Mouse (Mus musculus) layer of hippocampus, adult 2 months (tissue): Measurements from ENCODE around the gene Olfr1411. TPM values are rescaled to one million over a fixed set of nuclear protein-coding genes. Genes with fewer than 3 reads are reported as not detected.

Experiments used
- DNase-seq, 2 experiments: peaks; one replicate each; pipeline ENCODE4 v3.0.0; 2022; ENCODE audit warnings: low spot score in 2 of 2
- H3K27ac ChIP-seq: fragments of 200-600 bp; 2 replicates; pipeline ENCODE4 v1.8.1; 2022
- H3K4me3 ChIP-seq: fragments of 200-600 bp; 2 replicates; pipeline ENCODE4 v1.8.1; 2022; ENCODE audit warnings: mild to moderate bottlenecking
- CTCF ChIP-seq: fragments of 200-600 bp; conservative IDR thresholded peaks from 2 replicates; pipeline ENCODE4 v1.8.1; 2022; ENCODE audit warnings: antibody characterized with exemption, mild to moderate bottlenecking, moderate library complexity
- total RNA-seq, 2 experiments: library from RNA; stranded (reverse); gene quantifications; 2 replicates each; pipeline ENCODE4 v1.2.3; 2021

Olfr1411 gene
- total RNA-seq, 2 experiments from 2014 or later: not detected

DNA sequence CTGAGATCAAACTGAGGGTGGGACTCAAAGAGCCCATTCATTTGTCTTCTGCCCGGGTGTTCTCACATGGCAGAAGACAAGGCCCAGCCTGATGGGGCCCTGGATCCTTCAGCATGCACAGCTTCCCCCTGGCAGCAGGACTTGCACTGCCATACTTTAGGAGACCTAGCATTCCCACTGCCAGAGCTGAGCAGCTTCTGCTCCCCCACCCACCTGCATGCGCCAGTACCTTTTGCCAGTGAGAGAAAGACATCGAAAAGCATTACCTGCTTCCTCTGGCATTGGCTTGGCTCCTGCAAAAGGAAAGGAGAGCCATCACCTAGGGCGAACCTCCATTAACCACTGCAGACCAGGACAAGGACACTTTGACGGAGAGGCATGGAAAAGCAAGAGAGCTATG lies 50.7 kb downstream of the Olfr1411 start:
- TF ChIP-seq CTCF: no peak
- no peak overlapping the region for H3K27ac ChIP-seq
- H3K4me3 ChIP-seq: no peak overlapping the region
- DNase-seq: no peak

DNA sequence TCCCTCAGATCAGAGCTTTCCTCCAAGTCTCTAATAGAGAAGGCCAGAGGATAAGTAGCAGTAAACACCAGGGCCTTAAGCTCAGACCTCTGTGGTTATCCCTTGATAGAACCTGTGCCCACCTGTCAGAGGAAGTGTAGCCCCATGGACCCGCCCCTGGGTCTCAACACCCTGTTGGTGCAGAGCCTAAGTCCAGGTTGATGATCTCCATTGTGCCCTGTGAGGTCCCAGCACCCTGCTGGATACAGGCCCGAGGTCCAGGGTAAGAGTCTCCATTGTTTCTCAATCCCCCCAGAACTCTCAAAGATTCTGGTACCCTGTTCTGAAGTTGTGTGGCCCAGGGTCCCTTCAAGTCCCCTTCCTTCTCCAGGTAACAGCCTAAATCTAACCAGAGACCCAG lies 51.9 kb downstream of the Olfr1411 start:
- DNase-seq: no peak
- Histone ChIP-seq H3K27ac (no peak overlapping the region), H3K4me3 (no peak overlapping the region)
- TF ChIP-seq CTCF: no peak

DNA sequence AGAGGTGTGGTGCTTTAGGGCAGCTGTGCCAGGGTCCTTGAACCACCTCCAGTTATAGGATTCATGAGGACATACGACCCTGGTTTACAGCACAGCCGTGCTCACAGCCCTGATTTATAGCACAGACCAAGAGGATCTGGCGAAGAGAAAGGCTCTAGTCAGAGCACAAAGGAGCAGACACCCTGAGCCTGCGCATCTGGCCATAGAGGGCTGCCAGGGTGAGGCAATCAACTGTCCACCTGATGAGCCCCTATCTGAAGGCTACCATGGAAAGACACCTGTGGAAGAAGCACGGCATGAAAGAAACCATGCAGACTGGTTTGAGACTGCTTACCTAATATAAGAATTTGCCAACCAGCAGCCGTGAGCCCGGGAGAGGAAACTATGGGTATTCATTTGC lies 52.4 kb downstream of the Olfr1411 start:
- DNase-seq: no peak
- H3K27ac ChIP-seq: no peak overlapping the region
- no peak overlapping the region for H3K4me3 ChIP-seq
- no peak for TF ChIP-seq CTCF

DNA sequence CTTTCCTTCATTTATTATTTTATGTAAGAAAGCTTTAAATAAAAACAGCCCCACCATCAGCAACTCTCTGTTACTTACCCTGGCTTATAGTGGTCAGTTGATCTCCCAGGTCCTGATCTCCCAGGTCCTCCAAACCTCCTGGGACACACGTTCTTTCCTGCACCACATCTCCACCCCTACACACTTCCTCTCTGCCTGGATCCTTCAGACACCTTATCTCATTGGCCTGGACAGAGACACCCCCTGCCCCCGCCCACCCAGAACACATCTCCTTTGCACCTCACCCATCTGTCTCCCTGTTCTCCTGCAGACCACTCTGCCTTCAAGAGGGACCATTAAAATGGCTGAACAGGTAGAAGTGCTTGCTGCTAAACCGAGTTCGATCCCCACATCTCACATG lies 52.8 kb downstream of the Olfr1411 start:
- no peak for DNase-seq
- no peak overlapping the region for H3K27ac ChIP-seq
- no peak overlapping the region for H3K4me3 ChIP-seq
- TF ChIP-seq CTCF: no peak

Other genes with a start within 250 kb of the Olfr1411 start
- gene Ndufa10, start 120.6 kb upstream of the Olfr1411 start, total RNA-seq: 100 to 1,000 TPM; 275 to 279 TPM
- gene Olfr1416, start 109.3 kb upstream of the Olfr1411 start, total RNA-seq: not detected
- gene Olfr1415, start 98.3 kb upstream of the Olfr1411 start, total RNA-seq: not detected
- not detected for gene Olfr1414, start 75.8 kb upstream of the Olfr1411 start, total RNA-seq
- not detected for gene Olfr1413, start 23.1 kb upstream of the Olfr1411 start, total RNA-seq
- gene Olfr1412, start 8.6 kb upstream of the Olfr1411 start, total RNA-seq: not detected
- not detected for gene Olfr1410, start 11.4 kb downstream of the Olfr1411 start, total RNA-seq
- gene Olfr12, start 23.4 kb downstream of the Olfr1411 start, total RNA-seq: under 1 TPM in 1 of 2 experiments, not detected in 1; 0.08 TPM
- gene Cops9, start 47.6 kb downstream of the Olfr1411 start, total RNA-seq: 100 to 1,000 TPM; 321 to 335 TPM
- 1 to 10 TPM in 1 of 2 experiments, under 1 TPM in 1; 0.61 to 1.2 TPM for gene Otos, start 54.4 kb downstream of the Olfr1411 start, total RNA-seq
- gene Gpc1, start 237.2 kb downstream of the Olfr1411 start, total RNA-seq: 100 to 1,000 TPM; 146 to 154 TPM